Mouse (Mus musculus) forebrain, embryonic 12.5 days (tissue): ENCODE results near the gene Kyat1. TPM values are rescaled to one million over a fixed set of nuclear protein-coding genes. Genes with fewer than 3 reads are reported as not detected.
"Not testable (repeated sequence)": the region's sequence is repeated elsewhere in the genome, so short reads cannot be mapped to it uniquely, and the experiment has no call there.

Experiments
- ATAC-seq: fragments of 200-750 bp; cut with Nextera tagmentation; 2 replicates; pipeline ENCODE4 v1.8.0; 2017; ENCODE audit warnings: moderate TSS enrichment; ENCODE audit not compliant: low FRiP score
- H3K27ac ChIP-seq: fragments of 300-500 bp; sonication (generic); 2 replicates; pipeline ENCODE4 v1.5.1; 2016; ENCODE audit warnings: mild to moderate bottlenecking
- H3K27me3 ChIP-seq: fragments of 300-500 bp; sonication (generic); 2 replicates; pipeline ENCODE4 v1.6.1; 2016; ENCODE audit warnings: mild to moderate bottlenecking
- H3K36me3 ChIP-seq: fragments of 300-500 bp; sonication (generic); replicated peaks from 2 replicates; pipeline ENCODE4 v1.6.1; 2016; ENCODE audit warnings: mild to moderate bottlenecking
- H3K4me1 ChIP-seq: fragments of 300-500 bp; sonication (generic); 2 replicates; pipeline ENCODE4 v1.6.1; 2016
- H3K4me2 ChIP-seq: fragments of 300-500 bp; sonication (generic); 2 replicates; pipeline ENCODE4 v1.6.1; 2016; ENCODE audit warnings: mild to moderate bottlenecking, moderate library complexity
- H3K4me3 ChIP-seq: fragments of 300-500 bp; sonication (generic); replicated peaks from 2 replicates; pipeline ENCODE4 v1.5.1; 2016; ENCODE audit warnings: mild to moderate bottlenecking
- H3K9ac ChIP-seq: fragments of 300-500 bp; sonication (generic); 2 replicates; pipeline ENCODE4 v1.6.1; 2016; ENCODE audit warnings: mild to moderate bottlenecking
- H3K9me3 ChIP-seq: fragments of 300-500 bp; sonication (generic); 2 replicates; pipeline ENCODE4 v1.6.1; 2016
- WGBS: fragments of 180-500 bp; shearing (Covaris S2); methylation state at CpG from one replicate; pipeline ENCODE4 v1.1.7; 2016; 5-methylcytosine and 5-hydroxymethylcytosine counted together
- polyA plus RNA-seq: library from polyadenylated mRNA; unstranded; fragments of >200 nt; fragmentation: Nextera tagmentation; extraction: Ambion mirVana; gene quantifications from 2 replicates; pipeline ENCODE4 v1.2.1, GENCODE M21; 2016

Gene Kyat1
- polyA plus RNA-seq, 1 experiment from 2014 or later, result 9.0 TPM

GRCm38 (mm10) chr2:30161809-30162208, 43.8 kb downstream of the Kyat1 start:
- no peak overlapping the region for H3K9ac ChIP-seq

GRCm38 (mm10) chr2:30159871-30160270, 45.8 kb downstream of the Kyat1 start:
- ATAC-seq, H3K27ac ChIP-seq, H3K4me2 ChIP-seq, H3K9me3 ChIP-seq, H3K27me3 ChIP-seq, H3K36me3 ChIP-seq, H3K9ac ChIP-seq, H3K4me1 ChIP-seq, H3K4me3 ChIP-seq: not testable (repeated sequence)
- 74% methylated on average over 6 of the region's 10 CpGs for WGBS

More at GRCm38 (mm10) chr2:30161809-30162208, 43.8 kb downstream of the Kyat1 start:
- ATAC-seq, result no peak
- H3K4me3 ChIP-seq, result no peak overlapping the region
- no peaks in the 10 kb centered on the region for H3K27me3 ChIP-seq
- peaks cover 10% of the 10 kb centered on the region for H3K9me3 ChIP-seq
- no peaks in the 10 kb centered on the region for H3K4me1 ChIP-seq
- no peak overlapping the region for H3K4me2 ChIP-seq
- H3K36me3 ChIP-seq, result no peaks in the 10 kb centered on the region
- H3K27ac ChIP-seq, result no peak overlapping the region

- Histone ChIP-seq H3K27me3 (no peaks in the 10 kb centered on the region), H3K9me3 (no peaks in the 10 kb centered on the region), H3K9ac (no peak overlapping the region), H3K4me1 (no peaks in the 10 kb centered on the region), H3K4me3 (no peak overlapping the region), H3K4me2 (no peak overlapping the region), H3K36me3 (peaks cover 41% of the 10 kb centered on the region), H3K27ac (no peak overlapping the region)
- WGBS, result 85% methylated on average over 8 of the region's 8 CpGs
- no peak for ATAC-seq
Observed at GRCm38 (mm10) chr2:30152616-30153015, 53.0 kb downstream of the Kyat1 start.

GRCm38 (mm10) chr2:30151840-30152239, 53.8 kb downstream of the Kyat1 start:
- ATAC-seq, result no peak
- H3K9ac ChIP-seq, result no peak overlapping the region
- peaks cover 48% of the 10 kb centered on the region for H3K36me3 ChIP-seq
- H3K9me3 ChIP-seq, result no peaks in the 10 kb centered on the region
- WGBS, result 91% methylated on average over 11 of the region's 11 CpGs
- H3K4me1 ChIP-seq, result no peaks in the 10 kb centered on the region
- no peaks in the 10 kb centered on the region for H3K27me3 ChIP-seq
- H3K4me2 ChIP-seq, result no peak overlapping the region
- H3K4me3 ChIP-seq, result no peak overlapping the region
- no peak overlapping the region for H3K27ac ChIP-seq

GRCm38 (mm10) chr2:30147466-30147865, 58.2 kb downstream of the Kyat1 start:
- Histone ChIP-seq H3K27ac (no peak overlapping the region), H3K4me1 (no peaks in the 10 kb centered on the region), H3K4me3 (no peak overlapping the region), H3K36me3 (peaks cover 89% of the 10 kb centered on the region), H3K9me3 (no peaks in the 10 kb centered on the region), H3K4me2 (no peak overlapping the region), H3K27me3 (no peaks in the 10 kb centered on the region), H3K9ac (no peak overlapping the region)
- WGBS, result 97% methylated on average over 4 of the region's 4 CpGs
- ATAC-seq, result no peak

GRCm38 (mm10) chr2:30144436-30144835, 61.2 kb downstream of the Kyat1 start:
- H3K4me2 ChIP-seq, result no peak overlapping the region
- H3K27ac ChIP-seq, result no peak overlapping the region
- H3K4me3 ChIP-seq, result no peak overlapping the region
- no peaks in the 10 kb centered on the region for H3K9me3 ChIP-seq
- WGBS, result 97% methylated on average over 4 of the region's 4 CpGs
- no peak for ATAC-seq
- H3K36me3 ChIP-seq, result peaks cover 91% of the 10 kb centered on the region
- H3K27me3 ChIP-seq, result no peaks in the 10 kb centered on the region
- H3K9ac ChIP-seq, result no peak overlapping the region; the same call in 1 of the 2 replicates
- no peaks in the 10 kb centered on the region for H3K4me1 ChIP-seq

- not testable (repeated sequence) for H3K4me2 ChIP-seq, H3K4me1 ChIP-seq, ATAC-seq, H3K9me3 ChIP-seq, H3K9ac ChIP-seq, H3K4me3 ChIP-seq, H3K27me3 ChIP-seq, H3K27ac ChIP-seq
- 91% methylated on average over 4 of the region's 4 CpGs for WGBS
- peaks cover 78% of the 10 kb centered on the region for H3K36me3 ChIP-seq
Observed at GRCm38 (mm10) chr2:30140021-30140420, 65.6 kb downstream of the Kyat1 start.

- no peak overlapping the region for H3K9ac ChIP-seq
- H3K27me3 ChIP-seq, result no peaks in the 10 kb centered on the region
- H3K9me3 ChIP-seq, result no peaks in the 10 kb centered on the region
- H3K27ac ChIP-seq, result no peak overlapping the region
- no peak overlapping the region for H3K4me2 ChIP-seq
- ATAC-seq, result no peak
- 92% methylated on average over 10 of the region's 10 CpGs for WGBS
- H3K36me3 ChIP-seq, result peaks cover 42% of the 10 kb centered on the region
- no peak overlapping the region for H3K4me3 ChIP-seq
- peaks cover 23% of the 10 kb centered on the region for H3K4me1 ChIP-seq
Observed at GRCm38 (mm10) chr2:30136458-30136857, 69.2 kb downstream of the Kyat1 start.

Other genes starting within 250 kb of the Kyat1 start
- gene Sptan1, start 240.3 kb downstream of the Kyat1 start, polyA plus RNA-seq, result 160 and 173 TPM in 2 replicates
- gene Wdr34, start 157.0 kb downstream of the Kyat1 start, polyA plus RNA-seq, result 42.3 and 42.5 TPM in 2 replicates
- 774 and 776 TPM in 2 replicates for gene Set, start 148.5 kb downstream of the Kyat1 start, polyA plus RNA-seq
- 10.3 TPM in 2 replicates for gene Pkn3, start 128.2 kb downstream of the Kyat1 start, polyA plus RNA-seq
- gene Zdhhc12, start 112.2 kb downstream of the Kyat1 start, polyA plus RNA-seq, result 22.9 TPM in 2 replicates
- 9.2 and 9.5 TPM in 2 replicates for gene Zer1, start 81.3 kb downstream of the Kyat1 start, polyA plus RNA-seq
- 8.3 and 14.0 TPM in 2 replicates for gene Tbc1d13, start 72.1 kb downstream of the Kyat1 start, polyA plus RNA-seq
- gene Endog, start 34.4 kb downstream of the Kyat1 start, polyA plus RNA-seq, result 9.7 and 13.4 TPM in 2 replicates
- gene Spout1, start 27.4 kb downstream of the Kyat1 start, polyA plus RNA-seq, result 67.0 and 69.2 TPM in 2 replicates
- gene Lrrc8a, start 31.9 kb upstream of the Kyat1 start, polyA plus RNA-seq, result 22.8 and 35.9 TPM in 2 replicates
- gene Gm28035, start 34.7 kb upstream of the Kyat1 start, polyA plus RNA-seq, result 0.29 and 0.64 TPM in 2 replicates
- gene Phyhd1, start 60.4 kb upstream of the Kyat1 start, polyA plus RNA-seq, result 5.0 and 5.4 TPM in 2 replicates
- not detected in 2 replicates for gene Gm28038, start 75.2 kb upstream of the Kyat1 start, polyA plus RNA-seq
- 25.4 and 25.6 TPM in 2 replicates for gene Dolk, start 80.5 kb upstream of the Kyat1 start, polyA plus RNA-seq
- gene Nup188, start 80.5 kb upstream of the Kyat1 start, polyA plus RNA-seq, result 42.3 and 47.0 TPM in 2 replicates
- gene Sh3glb2, start 153.5 kb upstream of the Kyat1 start, polyA plus RNA-seq, result 99.8 and 110 TPM in 2 replicates
- 24.4 and 25.2 TPM in 2 replicates for gene Miga2, start 158.4 kb upstream of the Kyat1 start, polyA plus RNA-seq
- gene Dolpp1, start 186.4 kb upstream of the Kyat1 start, polyA plus RNA-seq, result 51.4 and 52.3 TPM in 2 replicates
- gene Crat, start 210.0 kb upstream of the Kyat1 start, polyA plus RNA-seq, result 22.5 and 23.0 TPM in 2 replicates
- gene Ptpa, start 210.2 kb upstream of the Kyat1 start, polyA plus RNA-seq, result 131 and 144 TPM in 2 replicates